Mouse (Mus musculus) bone marrow macrophage, adult 2 months (primary cell): ENCODE data around the gene Pus10.

Source experiments
- CTCF ChIP-seq: IDR thresholded peaks from 2 replicates; pipeline ENCODE4 v1.5.1; 2012; ENCODE audit warnings: low read depth, mild to moderate bottlenecking, low read length, moderate library complexity
- POLR2A ChIP-seq: IDR thresholded peaks from 2 replicates; pipeline ENCODE4 v1.6.1; 2012; ENCODE audit warnings: mild to moderate bottlenecking, low read depth, low read length, borderline replicate concordance

DNA sequence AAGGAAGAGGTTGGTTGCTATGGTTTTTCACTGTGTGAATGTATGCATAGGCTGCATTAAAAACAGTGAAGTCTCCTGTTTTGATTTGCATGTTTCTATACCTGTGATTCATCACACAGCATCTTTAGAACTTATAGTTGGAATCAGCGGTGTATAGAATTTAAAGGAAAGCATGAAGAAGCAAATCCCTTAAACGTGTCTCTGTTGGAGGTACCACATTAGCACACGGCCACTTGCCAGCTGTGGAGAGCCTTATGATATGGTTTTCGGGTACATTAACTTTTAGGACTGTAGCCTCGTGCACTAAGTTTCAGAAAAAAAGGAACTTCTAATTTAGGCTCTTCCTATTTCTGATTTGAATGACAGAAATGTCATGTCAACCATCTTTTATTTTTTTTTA is 17.1 kb downstream of the Pus10 start:
- TF ChIP-seq CTCF (no peak), POLR2A (no peak)
